Mouse (Mus musculus) kidney, postnatal 0 days (tissue): ENCODE data around the gene Clec10a. TPM values are rescaled to one million over a fixed set of nuclear protein-coding genes. Genes with fewer than 3 reads are reported as not detected.
"Not testable (repeated sequence)": the region's sequence is repeated elsewhere in the genome, so short reads cannot be mapped to it uniquely, and the experiment has no call there.

Experiments
- ATAC-seq: fragments of 200-750 bp; cut with Nextera tagmentation; replicated peaks from 2 replicates; pipeline ENCODE4 v1.8.0; 2017; ENCODE audit warnings: low read depth, moderate number of reproducible peaks, moderate TSS enrichment, moderate library complexity; ENCODE audit not compliant: low FRiP score
- DNase-seq: peaks from one replicate; pipeline ENCODE4 v3.0.0-alpha.2; 2016; ENCODE audit warnings: low spot score
- H3K27ac ChIP-seq: fragments of 300-500 bp; sonication (generic); 2 replicates; pipeline ENCODE4 v1.5.1; 2014; ENCODE audit warnings: mild to moderate bottlenecking
- H3K27me3 ChIP-seq: fragments of 300-500 bp; sonication (generic); 2 replicates; pipeline ENCODE4 v1.6.1; 2014; ENCODE audit warnings: low read length, mixed read lengths; ENCODE audit not compliant: insufficient read depth
- H3K36me3 ChIP-seq: fragments of 300-500 bp; sonication (generic); 2 replicates; pipeline ENCODE4 v1.6.1; 2014; ENCODE audit warnings: low read length, mixed read lengths; ENCODE audit not compliant: insufficient read depth
- H3K4me1 ChIP-seq: fragments of 300-500 bp; sonication (generic); replicated peaks from 2 replicates; pipeline ENCODE4 v1.6.1; 2014; ENCODE audit warnings: antibody characterized with exemption, low read length, mixed read lengths; ENCODE audit not compliant: insufficient read depth
- H3K4me2 ChIP-seq: fragments of 300-500 bp; sonication (generic); 2 replicates; pipeline ENCODE4 v1.6.1; 2014; ENCODE audit warnings: mild to moderate bottlenecking, low read length, moderate library complexity, mixed read lengths
- H3K4me3 ChIP-seq: fragments of 300-500 bp; sonication (generic); replicated peaks from 2 replicates; pipeline ENCODE4 v1.5.1; 2014; ENCODE audit warnings: low read depth, low read length
- H3K9ac ChIP-seq: fragments of 300-500 bp; sonication (generic); 2 replicates; pipeline ENCODE4 v1.6.1; 2014; ENCODE audit warnings: low read depth, low read length
- H3K9me3 ChIP-seq: fragments of 300-500 bp; sonication (generic); replicated peaks from 2 replicates; pipeline ENCODE4 v1.6.1; 2016; ENCODE audit warnings: low read length, inconsistent platforms, mixed read lengths
- CTCF ChIP-seq: IDR thresholded peaks from 2 replicates; pipeline ENCODE4 v1.5.1; 2016; ENCODE audit warnings: antibody characterized with exemption, low read depth, mild to moderate bottlenecking, moderate library complexity
- WGBS: fragments of 180-500 bp; shearing (Covaris S2); extraction: QIAGEN DNeasy Blood & Tissue Kit; methylation state at CpG from one replicate; pipeline ENCODE4 v1.1.7; 2014; 5-methylcytosine and 5-hydroxymethylcytosine counted together
- polyA plus RNA-seq: library from polyadenylated mRNA; unstranded; fragments of >200 nt; fragmentation: Nextera tagmentation; extraction: Ambion mirVana; gene quantifications from 2 replicates; pipeline ENCODE4 v1.2.1, GENCODE M21; 2015

Gene Clec10a
- polyA plus RNA-seq, 1 experiment from 2014 or later, result 1.4 TPM

GRCm38 (mm10) chr11:70139171-70139570 lies 16.8 kb upstream of the Clec10a start:
- no peak overlapping the region for H3K9ac ChIP-seq
- H3K27ac ChIP-seq, result no peak overlapping the region
- TF ChIP-seq CTCF, result no peak
- H3K9me3 ChIP-seq, result no peaks in the 10 kb centered on the region
- no peaks in the 10 kb centered on the region for H3K4me1 ChIP-seq
- WGBS, result 63% methylated on average over 10 of the region's 10 CpGs
- no peaks in the 10 kb centered on the region for H3K27me3 ChIP-seq
- ATAC-seq (no peak), DNase-seq (no peak)
- no peak overlapping the region for H3K4me2 ChIP-seq
- H3K4me3 ChIP-seq, result no peak overlapping the region
- no peaks in the 10 kb centered on the region for H3K36me3 ChIP-seq

- ATAC-seq, result no peak
- Histone ChIP-seq H3K36me3 (no peaks in the 10 kb centered on the region), H3K4me2 (no peak overlapping the region), H3K4me1 (no peaks in the 10 kb centered on the region), H3K4me3 (no peak overlapping the region), H3K27ac (no peak overlapping the region), H3K9ac (no peak overlapping the region), H3K9me3 (no peaks in the 10 kb centered on the region), H3K27me3 (no peaks in the 10 kb centered on the region)
- peak; percentile 65 for TF ChIP-seq CTCF
- WGBS, result 60% methylated on average over 3 of the region's 3 CpGs
- peak; percentile 46 for DNase-seq
These were observed 4.9 kb upstream of the Clec10a start for GRCm38 (mm10) chr11:70151072-70151471.

- Histone ChIP-seq H3K4me3 (no peak overlapping the region), H3K9ac (no peak overlapping the region), H3K9me3 (no peaks in the 10 kb centered on the region), H3K4me2 (no peak overlapping the region), H3K4me1 (no peaks in the 10 kb centered on the region), H3K27ac (no peak overlapping the region), H3K36me3 (no peaks in the 10 kb centered on the region), H3K27me3 (no peaks in the 10 kb centered on the region)
- 62% methylated on average over 3 of the region's 3 CpGs for WGBS
- no peak for ATAC-seq
- no peak for DNase-seq
- TF ChIP-seq CTCF, result no peak
These were observed 6.3 kb downstream of the Clec10a start for GRCm38 (mm10) chr11:70162336-70162735.

GRCm38 (mm10) chr11:70165972-70166921 lies 10.2 kb downstream of the Clec10a start:
- no peak for ATAC-seq
- H3K9me3 ChIP-seq, result no peaks in the 10 kb centered on the region
- no peak overlapping the region for H3K4me3 ChIP-seq
- H3K27me3 ChIP-seq, result no peaks in the 10 kb centered on the region
- H3K4me2 ChIP-seq, result no peak overlapping the region
- no peak overlapping the region for H3K9ac ChIP-seq
- no peak overlapping the region for H3K27ac ChIP-seq
- no peak for DNase-seq
- no peaks in the 10 kb centered on the region for H3K36me3 ChIP-seq
- WGBS, result 69% methylated on average over 16 of the region's 16 CpGs
- no peak for TF ChIP-seq CTCF
- no peaks in the 10 kb centered on the region for H3K4me1 ChIP-seq

GRCm38 (mm10) chr11:70168136-70168535 lies 12.1 kb downstream of the Clec10a start:
- no peaks in the 10 kb centered on the region for H3K9me3 ChIP-seq
- no peaks in the 10 kb centered on the region for H3K4me1 ChIP-seq
- ATAC-seq (0 out of 2 replicates have a peak, but pooled peaks have one; percentile 21), DNase-seq (peak; percentile 58)
- TF ChIP-seq CTCF, result no peak
- H3K36me3 ChIP-seq, result no peaks in the 10 kb centered on the region
- H3K4me3 ChIP-seq, result no peak overlapping the region
- 27% methylated on average over 7 of the region's 7 CpGs for WGBS
- H3K27ac ChIP-seq, result no peak overlapping the region
- H3K9ac ChIP-seq, result no peak overlapping the region
- H3K27me3 ChIP-seq, result no peaks in the 10 kb centered on the region
- H3K4me2 ChIP-seq, result no peak overlapping the region

GRCm38 (mm10) chr11:70169471-70169870 lies 13.5 kb downstream of the Clec10a start:
- H3K27ac ChIP-seq, H3K27me3 ChIP-seq, H3K4me1 ChIP-seq, H3K9ac ChIP-seq, ATAC-seq, H3K9me3 ChIP-seq, H3K4me2 ChIP-seq, DNase-seq, H3K36me3 ChIP-seq, H3K4me3 ChIP-seq: not testable (repeated sequence)
- 78% methylated on average over 5 of the region's 7 CpGs for WGBS
